Mouse (Mus musculus) midbrain, embryonic 10.5 days (tissue): ENCODE data around the gene 1700123L14Rik. TPM values are rescaled to one million over a fixed set of nuclear protein-coding genes. Genes with fewer than 3 reads are reported as not detected.
A peak's percentile ranks its signal among the peaks of the same experiment; 100 is the strongest.
"Not testable (repeated sequence)": the region's sequence is repeated elsewhere in the genome, so short reads cannot be mapped to it uniquely, and the experiment has no call there.

Source experiments
- DNase-seq: peaks from one replicate; pipeline ENCODE4 v3.0.0-alpha.2; 2017; ENCODE audit warnings: low spot score
- H3K27ac ChIP-seq: fragments of 300-500 bp; sonication (generic); replicated peaks from 2 replicates; pipeline ENCODE4 v1.5.1; 2016; ENCODE audit warnings: mild to moderate bottlenecking
- H3K27me3 ChIP-seq: fragments of 300-500 bp; sonication (generic); 2 replicates; pipeline ENCODE4 v1.6.1; 2016; ENCODE audit warnings: low read depth, mild to moderate bottlenecking; ENCODE audit not compliant: poor library complexity, severe bottlenecking
- H3K36me3 ChIP-seq: fragments of 300-500 bp; sonication (generic); 2 replicates; pipeline ENCODE4 v1.6.1; 2016; ENCODE audit warnings: mild to moderate bottlenecking, moderate library complexity
- H3K4me1 ChIP-seq: fragments of 300-500 bp; sonication (generic); 2 replicates; pipeline ENCODE4 v1.6.1; 2016
- H3K4me3 ChIP-seq: fragments of 300-500 bp; sonication (generic); 2 replicates; pipeline ENCODE4 v1.5.1; 2016; ENCODE audit warnings: mild to moderate bottlenecking, moderate library complexity
- H3K9me3 ChIP-seq: fragments of 300-500 bp; sonication (generic); replicated peaks from 2 replicates; pipeline ENCODE4 v1.6.1; 2016; ENCODE audit warnings: mild to moderate bottlenecking
- WGBS: fragments of 180-500 bp; shearing (Covaris S2); methylation state at CpG from one replicate; pipeline ENCODE4 v1.1.7; 2016; 5-methylcytosine and 5-hydroxymethylcytosine counted together
- polyA plus RNA-seq: library from polyadenylated mRNA; unstranded; fragments of >200 nt; fragmentation: Nextera tagmentation; extraction: Ambion mirVana; gene quantifications from 2 replicates; pipeline ENCODE4 v1.2.1, GENCODE M21; 2016

Gene 1700123L14Rik
- polyA plus RNA-seq, result not detected in 2 replicates

DNA sequence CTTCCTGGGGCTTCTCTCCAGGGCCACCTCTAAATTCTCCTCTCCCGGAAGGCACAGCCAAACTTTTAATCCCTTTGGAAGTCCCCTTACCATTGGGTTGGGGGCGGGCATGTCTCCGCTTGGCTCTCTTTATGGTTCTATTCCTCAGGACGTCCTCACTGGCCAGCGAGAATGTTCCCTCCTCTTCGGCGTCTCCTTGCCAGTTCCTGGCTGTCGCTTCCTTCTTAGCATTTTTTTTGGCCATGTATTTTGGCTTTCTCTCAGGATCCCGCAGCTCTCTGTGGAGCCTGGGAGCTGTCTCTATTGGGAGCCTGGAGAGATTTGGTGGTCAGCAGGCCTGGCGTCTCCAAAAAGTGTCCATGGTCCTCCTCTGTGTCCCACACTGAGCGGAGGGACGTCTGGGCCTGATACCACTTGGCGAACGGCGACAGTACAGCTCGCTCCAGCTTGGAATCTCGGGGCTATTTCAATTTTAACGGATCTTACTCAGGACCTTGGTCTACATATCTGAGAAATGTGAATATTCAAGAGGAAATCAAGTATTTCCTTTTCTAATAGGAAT is at the start of gene 1700123L14Rik:
Gene 1700123L14Rik (minus strand): TSS at position 426 of the 562 bp plus-strand sequence.
- H3K27ac ChIP-seq, result no peak within 1 kb of the TSS
- no peaks in the 10 kb centered on the region for H3K36me3 ChIP-seq
- H3K4me1 ChIP-seq, result no peaks in the 10 kb centered on the region
- no peaks in the 10 kb centered on the region for H3K27me3 ChIP-seq
- no peak within 1 kb of the TSS for H3K4me3 ChIP-seq
- no peak for DNase-seq
- WGBS, result 87% methylated on average over 18 of the region's 18 CpGs
- H3K9me3 ChIP-seq, result no peaks in the 10 kb centered on the region

DNA sequence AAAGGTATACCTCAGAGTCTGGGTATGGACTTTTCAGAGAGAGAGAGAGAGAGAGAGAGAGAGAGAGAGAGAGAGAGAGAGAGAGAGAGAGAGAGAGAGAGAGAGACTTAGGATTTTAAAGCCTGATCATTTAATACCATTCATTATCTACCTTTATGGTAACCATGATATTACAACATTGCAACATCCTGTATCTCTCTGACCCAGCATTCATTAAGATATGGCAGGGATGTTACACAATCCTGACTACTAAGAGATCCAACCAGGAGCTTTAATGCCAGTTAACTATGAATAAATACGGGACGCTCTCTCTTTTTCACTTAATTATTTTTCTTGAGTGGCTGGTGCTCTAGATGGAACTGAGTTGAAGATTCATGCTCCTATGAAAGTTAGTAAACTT is 39.4 kb upstream of the 1700123L14Rik start:
- no peak overlapping the region for H3K4me3 ChIP-seq
- no peaks in the 10 kb centered on the region for H3K4me1 ChIP-seq

DNA sequence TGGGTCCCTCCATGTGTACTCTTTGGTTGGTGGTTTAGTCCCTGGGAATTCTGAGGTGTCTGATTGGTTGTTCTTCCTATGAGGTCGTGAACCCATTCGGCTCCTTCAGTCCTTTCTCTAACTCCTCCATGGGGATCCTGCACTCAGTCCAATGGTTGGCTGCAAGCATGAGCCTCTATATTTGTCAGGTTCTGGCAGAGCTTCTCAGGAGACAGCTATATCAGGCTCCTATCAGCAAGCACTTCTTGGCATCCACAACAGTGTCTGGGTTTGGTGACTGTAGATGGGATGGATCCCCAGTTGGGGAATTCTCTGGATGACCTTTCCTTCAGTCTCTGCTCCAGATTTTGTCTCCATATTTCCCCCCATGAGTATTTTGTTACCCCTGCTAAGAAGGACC is 32.9 kb upstream of the 1700123L14Rik start:
- 86% methylated on average over 2 of the region's 2 CpGs for WGBS
- not testable (repeated sequence) for H3K36me3 ChIP-seq, H3K9me3 ChIP-seq, DNase-seq, H3K27me3 ChIP-seq, H3K4me1 ChIP-seq, H3K27ac ChIP-seq, H3K4me3 ChIP-seq

More for the DNA sequence above, 39.4 kb upstream of the 1700123L14Rik start:
- no peaks in the 10 kb centered on the region for H3K27me3 ChIP-seq
- H3K36me3 ChIP-seq, result no peaks in the 10 kb centered on the region
- no peak overlapping the region for H3K27ac ChIP-seq
- no peaks in the 10 kb centered on the region for H3K9me3 ChIP-seq
- DNase-seq, result no peak
- WGBS, result 92% methylated on average over 2 of the region's 2 CpGs

DNA sequence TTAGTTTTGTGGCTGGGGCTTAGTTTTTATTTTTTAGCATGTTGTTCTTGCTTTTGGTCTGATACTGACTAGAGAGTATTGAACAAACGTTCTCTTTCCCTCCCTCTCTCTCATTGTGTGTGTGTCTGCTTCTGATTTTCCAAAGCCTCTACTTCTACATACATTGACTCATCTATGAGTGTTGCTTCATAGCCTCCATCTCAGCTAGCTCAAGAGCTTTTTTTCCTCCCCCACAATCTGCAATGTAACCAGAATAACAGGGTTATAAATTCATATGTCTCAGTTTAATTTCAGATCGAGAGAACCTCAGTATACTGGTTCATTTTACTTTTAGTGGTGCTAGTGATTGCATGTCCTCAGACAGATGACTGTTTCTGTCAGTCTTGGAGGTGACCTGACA is 20.5 kb upstream of the 1700123L14Rik start:
- Histone ChIP-seq H3K9me3 (no peaks in the 10 kb centered on the region), H3K4me1 (no peaks in the 10 kb centered on the region), H3K36me3 (no peaks in the 10 kb centered on the region), H3K4me3 (no peak overlapping the region), H3K27me3 (no peaks in the 10 kb centered on the region), H3K27ac (no peak overlapping the region)
- DNase-seq, result no peak
- WGBS, result 64% methylated on average over 2 of the region's 2 CpGs

DNA sequence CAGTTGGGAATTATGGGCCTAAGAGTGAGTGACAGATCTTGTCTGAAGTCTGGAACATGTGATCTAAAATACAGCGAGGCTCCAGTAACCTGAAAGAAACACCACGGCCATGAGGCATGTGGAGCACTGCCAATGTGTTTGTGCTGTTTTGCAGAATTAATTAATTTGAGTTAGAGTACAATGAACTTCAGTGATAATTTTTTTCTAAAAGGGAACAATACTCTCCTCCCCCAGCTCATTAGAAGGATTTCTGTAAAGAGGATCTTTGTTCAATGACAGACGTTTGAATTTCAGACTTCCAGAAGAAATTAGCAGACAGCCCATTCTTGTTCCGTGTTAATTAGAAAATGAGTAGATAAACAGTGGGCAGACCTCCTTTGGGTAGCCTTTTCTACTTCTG is 17.3 kb upstream of the 1700123L14Rik start:
- no peak overlapping the region for H3K4me3 ChIP-seq
- no peak for DNase-seq
- WGBS, result 85% methylated on average over 4 of the region's 4 CpGs
- H3K27me3 ChIP-seq, result no peaks in the 10 kb centered on the region
- H3K36me3 ChIP-seq, result no peaks in the 10 kb centered on the region
- no peaks in the 10 kb centered on the region for H3K4me1 ChIP-seq
- H3K27ac ChIP-seq, result no peak overlapping the region
- H3K9me3 ChIP-seq, result no peaks in the 10 kb centered on the region

DNA sequence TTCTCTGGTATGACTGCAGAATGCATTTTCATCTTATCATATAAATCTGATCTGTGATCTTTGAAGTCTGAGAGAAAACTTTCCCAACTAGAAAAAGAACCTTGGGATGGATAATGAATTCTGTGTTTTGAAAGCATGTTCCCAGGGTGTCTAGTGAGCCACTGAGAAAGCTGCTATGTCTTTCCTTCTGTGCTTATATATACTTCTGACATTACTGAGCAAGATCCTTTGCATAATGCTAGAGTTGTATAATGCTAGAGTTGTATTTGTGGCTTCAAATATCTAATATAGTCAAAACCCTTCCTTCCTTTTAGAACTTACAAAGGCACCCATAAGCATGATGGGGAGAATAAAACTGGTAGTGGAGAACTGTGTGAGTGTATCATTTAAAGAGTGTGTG is 12.5 kb upstream of the 1700123L14Rik start:
- no peak for DNase-seq
- Histone ChIP-seq H3K36me3 (no peaks in the 10 kb centered on the region), H3K27ac (no peak overlapping the region), H3K4me1 (no peaks in the 10 kb centered on the region), H3K4me3 (no peak overlapping the region), H3K27me3 (no peaks in the 10 kb centered on the region), H3K9me3 (no peaks in the 10 kb centered on the region)

DNA sequence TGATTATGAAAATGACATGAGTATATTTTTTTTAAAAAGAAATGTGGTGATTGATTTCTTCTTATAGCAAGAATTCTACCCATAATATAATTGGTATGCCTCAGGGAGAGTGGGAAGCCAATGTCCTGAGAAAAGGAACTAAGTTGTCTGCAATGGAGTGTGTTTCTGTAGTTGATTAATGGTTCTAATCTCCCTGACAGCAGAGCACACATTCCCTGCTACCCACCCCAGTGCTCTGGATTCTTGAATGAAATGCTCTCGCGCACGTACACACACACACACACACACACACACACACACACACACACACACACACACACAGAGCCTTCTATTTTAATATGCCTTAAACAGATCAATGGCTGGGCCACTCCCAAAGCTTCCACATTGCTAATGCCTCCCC is 7.6 kb upstream of the 1700123L14Rik start:
- H3K27me3 ChIP-seq, result no peaks in the 10 kb centered on the region
- H3K4me3 ChIP-seq, result no peak overlapping the region
- H3K36me3 ChIP-seq, result no peaks in the 10 kb centered on the region
- no peak for DNase-seq
- no peaks in the 10 kb centered on the region for H3K4me1 ChIP-seq
- WGBS, result 83% methylated on average over 3 of the region's 3 CpGs
- no peak overlapping the region for H3K27ac ChIP-seq
- H3K9me3 ChIP-seq, result no peaks in the 10 kb centered on the region

DNA sequence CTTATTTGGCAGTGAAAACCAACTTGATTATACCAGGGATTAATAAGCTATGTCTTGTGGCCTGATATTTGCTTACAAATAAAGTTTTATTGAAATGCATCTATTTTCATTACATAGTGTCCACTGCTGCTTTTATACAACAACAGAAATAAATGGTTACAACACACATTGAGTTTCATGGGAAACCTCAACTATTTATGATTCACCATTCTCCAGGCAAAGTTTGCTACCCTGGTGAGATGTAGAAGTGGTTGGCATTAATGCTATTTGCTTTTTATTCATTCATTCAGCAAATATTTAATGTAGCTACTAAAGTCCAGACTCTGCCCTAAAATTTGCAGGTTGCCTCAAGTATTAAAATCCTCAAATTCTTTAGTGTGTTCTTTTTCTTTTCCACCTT is 988 bp upstream of the 1700123L14Rik start:
- Histone ChIP-seq H3K9me3 (no peaks in the 10 kb centered on the region), H3K4me3 (no peak overlapping the region), H3K4me1 (no peaks in the 10 kb centered on the region), H3K27me3 (no peaks in the 10 kb centered on the region), H3K36me3 (no peaks in the 10 kb centered on the region), H3K27ac (no peak overlapping the region)
- DNase-seq, result no peak

DNA sequence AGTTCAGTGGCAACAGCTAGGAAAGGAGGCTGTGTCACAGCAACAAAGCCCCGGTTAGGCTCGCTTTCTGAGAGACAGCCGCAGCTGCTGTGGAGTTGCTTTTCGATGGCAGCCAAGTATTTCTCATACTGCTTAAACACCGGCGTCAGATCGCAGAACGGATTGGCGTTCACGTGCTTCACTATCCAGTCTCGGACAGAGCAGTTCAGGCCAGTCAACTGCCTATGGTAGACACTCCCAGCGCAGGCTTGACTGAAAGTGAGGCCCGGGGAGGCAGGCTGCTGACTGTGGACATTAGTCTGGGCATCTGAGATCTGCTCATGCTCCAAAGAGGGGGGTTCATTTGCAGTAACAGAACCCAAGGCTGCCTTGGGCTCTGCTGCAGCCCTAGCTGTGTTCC is 640 bp downstream of the 1700123L14Rik start:
- H3K27me3 ChIP-seq, result no peaks in the 10 kb centered on the region
- no peaks in the 10 kb centered on the region for H3K36me3 ChIP-seq
- H3K4me1 ChIP-seq, result no peaks in the 10 kb centered on the region
- H3K4me3 ChIP-seq, result no peak overlapping the region
- no peaks in the 10 kb centered on the region for H3K9me3 ChIP-seq
- 90% methylated on average over 13 of the region's 13 CpGs for WGBS
- no peak for DNase-seq
- no peak overlapping the region for H3K27ac ChIP-seq

DNA sequence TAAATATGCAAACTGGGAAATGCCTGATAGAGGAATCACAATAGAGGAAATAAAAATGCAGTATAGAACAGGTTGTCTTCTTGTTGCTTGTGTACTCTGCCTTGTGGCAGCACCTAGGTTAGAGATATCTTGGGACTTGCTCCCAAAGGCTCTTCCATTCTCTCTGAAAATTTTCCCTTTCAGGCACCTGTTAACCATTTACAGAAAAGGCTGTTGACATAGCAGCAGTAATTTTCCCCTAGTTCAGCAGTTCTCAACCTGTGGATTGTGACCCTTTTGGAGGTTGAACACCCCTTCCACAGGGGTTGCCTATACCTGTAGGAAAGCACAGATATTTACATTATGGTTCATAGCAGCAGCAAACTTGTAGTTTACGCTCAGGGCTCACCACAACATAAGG is 22.7 kb downstream of the 1700123L14Rik start:
- Histone ChIP-seq H3K9me3 (no peaks in the 10 kb centered on the region), H3K27ac (no peak overlapping the region), H3K36me3 (no peaks in the 10 kb centered on the region), H3K4me3 (no peak overlapping the region), H3K27me3 (no peaks in the 10 kb centered on the region), H3K4me1 (no peaks in the 10 kb centered on the region)
- 90% methylated on average over 1 of the region's 1 CpGs for WGBS
- no peak for DNase-seq

DNA sequence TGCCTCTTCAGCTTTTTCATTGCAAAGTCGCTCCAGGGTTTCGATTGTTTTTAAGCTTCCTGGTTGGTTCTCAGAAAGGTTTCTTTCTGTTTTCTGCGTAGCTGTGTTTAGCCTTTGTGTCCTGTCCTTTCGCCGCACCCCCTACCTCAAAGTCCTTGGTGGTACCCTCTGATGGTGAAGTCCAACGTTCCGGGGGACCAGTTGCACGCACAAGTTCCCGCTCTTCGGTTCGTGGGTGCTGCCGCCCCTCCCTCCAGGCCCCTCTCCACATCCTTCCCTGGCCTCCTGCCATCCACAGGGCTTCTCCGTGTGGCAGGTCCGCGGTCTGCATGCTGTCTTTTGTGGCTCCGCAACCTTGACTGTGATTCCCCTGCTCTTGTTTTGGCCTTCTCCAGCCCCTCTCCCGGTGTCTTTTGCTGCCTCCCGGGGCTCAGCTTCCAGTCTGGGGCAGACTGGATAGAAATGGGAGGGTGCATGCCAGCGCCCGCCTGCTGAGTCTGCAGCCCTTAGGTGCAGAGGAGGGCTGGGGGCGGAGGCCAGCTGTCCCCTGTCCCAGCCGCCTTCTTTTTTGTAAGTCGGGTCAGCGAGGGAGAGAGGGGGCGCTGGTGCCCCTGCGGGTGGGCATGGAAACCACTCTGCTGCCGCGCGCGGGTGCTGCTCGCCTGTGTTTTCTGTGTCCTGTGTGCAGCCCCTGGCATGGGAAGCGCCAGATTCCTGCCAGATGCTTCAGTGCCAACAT is 49.3 kb downstream of the 1700123L14Rik start:
- peak; percentile 64 for DNase-seq
- Histone ChIP-seq H3K9me3 (no peaks in the 10 kb centered on the region), H3K27ac (peak overlapping the region; percentile 88), H3K4me1 (peaks cover 20% of the 10 kb centered on the region), H3K27me3 (peaks cover 20% of the 10 kb centered on the region), H3K36me3 (no peaks in the 10 kb centered on the region), H3K4me3 (peak overlapping the region; percentile 72)
- 1% methylated on average over 30 of the region's 32 CpGs for WGBS

DNA sequence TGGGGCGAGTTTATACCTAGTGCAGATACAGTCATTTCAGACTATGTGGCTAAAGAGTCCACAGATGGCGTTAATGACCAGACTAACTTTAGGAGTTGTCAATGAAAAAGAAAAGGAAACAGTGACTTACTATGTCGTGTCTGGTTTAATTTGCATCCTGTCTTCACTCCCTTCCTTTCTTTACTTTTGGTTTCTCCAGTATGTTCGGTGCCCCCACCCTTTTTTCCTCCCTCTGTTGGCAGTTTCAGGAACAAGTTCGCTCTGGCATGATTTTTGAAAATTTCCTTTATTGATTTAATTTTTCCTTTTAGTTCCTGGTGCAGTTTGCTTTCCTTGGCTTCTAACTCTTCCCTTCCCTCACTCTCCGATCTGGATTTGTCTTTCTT is 49.9 kb downstream of the 1700123L14Rik start:
- 16% methylated on average over 6 of the region's 6 CpGs for WGBS
- Histone ChIP-seq H3K4me1 (peaks cover 20% of the 10 kb centered on the region), H3K4me3 (peak overlapping the region; percentile 72), H3K27ac (peak overlapping the region; percentile 88), H3K36me3 (no peaks in the 10 kb centered on the region), H3K9me3 (no peaks in the 10 kb centered on the region), H3K27me3 (peaks cover 20% of the 10 kb centered on the region)
- DNase-seq, result no peak
